Mouse (Mus musculus): ENCODE data around the gene Zfp385a.

Zfp385a gene

DNA sequence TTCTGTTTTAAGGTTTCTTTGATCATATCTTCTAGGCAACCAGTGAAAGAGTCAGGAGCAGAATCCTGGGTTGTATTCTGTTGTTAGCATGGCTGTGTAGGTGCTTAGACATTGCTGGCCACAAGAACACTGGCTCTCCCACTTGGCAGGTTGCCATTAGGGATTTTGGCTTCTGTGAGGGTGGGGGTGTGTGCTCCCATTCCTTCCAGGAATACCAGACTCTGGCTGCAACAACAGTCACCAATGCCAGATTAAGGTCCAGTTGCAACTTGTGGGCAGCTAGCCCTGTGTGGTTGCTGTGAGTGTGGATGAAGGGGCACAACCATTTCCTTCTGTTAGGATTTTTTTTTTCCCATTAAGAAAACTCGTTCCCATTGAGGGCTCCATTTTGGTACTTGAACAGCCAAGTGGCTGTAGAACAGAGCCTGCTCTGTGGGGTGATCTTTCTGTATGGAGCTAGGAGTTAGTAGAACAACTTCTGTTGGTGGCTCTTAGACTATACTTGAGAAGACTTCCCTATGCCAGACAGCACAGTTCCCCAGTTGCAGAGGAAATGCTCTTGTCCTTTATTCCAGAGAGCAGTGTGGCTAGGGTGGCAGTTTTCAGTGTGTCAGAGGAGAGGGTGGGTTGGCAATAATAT lies 54.0 kb downstream of the Zfp385a start:
- 6% methylated on average over 1 of the region's 1 CpGs for WGBS

DNA sequence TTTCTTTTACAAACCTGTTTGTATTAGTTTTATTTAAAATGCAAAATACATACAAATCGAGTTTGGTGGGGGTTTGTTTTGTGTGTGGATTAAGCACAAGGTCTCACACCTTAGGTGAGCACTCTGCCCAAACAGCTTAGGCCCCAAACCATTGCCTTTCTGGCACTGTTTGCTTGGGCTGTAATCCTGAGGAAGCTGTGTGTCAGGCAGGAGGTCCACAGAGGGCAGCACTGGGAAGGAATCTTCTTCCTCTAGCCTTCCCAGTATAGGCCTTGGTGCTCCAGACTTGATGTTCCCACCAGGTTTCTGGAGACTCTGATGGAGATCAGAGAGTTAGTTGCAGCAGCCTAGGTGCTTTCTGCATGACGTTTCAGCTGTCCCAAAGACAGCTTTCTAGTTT lies 55.2 kb downstream of the Zfp385a start:
- 44% methylated on average over 2 of the region's 2 CpGs for WGBS

DNA sequence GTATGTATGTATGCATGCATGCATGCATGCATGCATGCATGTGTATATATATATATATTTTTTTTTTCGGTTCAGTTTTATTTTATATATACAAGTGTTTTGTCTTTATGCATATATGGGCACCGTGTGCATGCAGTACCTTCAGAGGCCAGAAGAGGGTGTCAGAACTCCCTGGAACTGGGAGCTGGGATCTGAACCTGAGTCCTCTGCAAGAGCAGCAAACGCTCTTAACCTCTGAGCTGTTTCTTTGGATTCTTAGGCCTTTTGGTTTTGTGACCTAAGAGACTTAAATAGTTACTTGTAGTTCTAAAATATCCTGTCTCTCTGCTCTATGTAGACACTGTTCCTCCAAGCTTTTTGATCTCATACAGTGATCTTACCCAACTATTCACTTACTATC lies 55.8 kb downstream of the Zfp385a start:
- WGBS: 59% methylated on average over 3 of the region's 3 CpGs

DNA sequence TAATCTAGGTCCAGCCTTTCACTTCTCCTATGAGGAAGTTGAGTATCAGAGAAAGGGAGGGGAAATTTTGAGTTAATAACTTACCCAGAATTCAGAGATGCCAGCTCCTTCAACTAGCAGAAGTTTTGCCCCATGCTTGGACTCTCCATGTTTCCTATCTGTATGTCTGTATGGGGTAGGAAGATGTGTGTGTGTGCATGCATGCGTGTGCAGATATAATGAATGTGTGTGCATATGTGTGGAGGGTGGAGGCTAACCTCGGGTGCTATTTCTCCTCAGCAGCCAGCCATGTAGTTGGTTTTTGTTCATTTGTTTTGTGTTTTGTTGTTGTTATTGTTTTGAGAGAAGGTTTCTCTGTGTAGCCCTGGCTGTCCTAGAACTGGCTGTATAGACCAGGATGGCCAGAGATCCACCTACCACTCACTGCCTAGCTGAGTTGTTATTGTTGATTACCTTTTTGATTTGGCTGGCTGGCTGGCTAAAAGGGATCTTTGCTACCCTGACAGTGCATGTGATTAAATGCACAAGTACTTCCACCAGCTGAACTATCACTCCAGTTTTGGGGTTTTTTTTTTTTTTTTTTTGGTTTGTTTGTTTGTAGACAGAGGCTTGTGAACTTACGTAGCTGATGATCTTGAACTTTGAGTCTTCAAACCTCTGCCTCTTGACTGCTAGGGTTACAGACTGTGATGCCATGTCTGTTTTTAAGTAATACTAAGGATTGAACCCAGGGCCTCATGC lies 58.3 kb downstream of the Zfp385a start:
- WGBS: 90% methylated on average over 3 of the region's 3 CpGs

DNA sequence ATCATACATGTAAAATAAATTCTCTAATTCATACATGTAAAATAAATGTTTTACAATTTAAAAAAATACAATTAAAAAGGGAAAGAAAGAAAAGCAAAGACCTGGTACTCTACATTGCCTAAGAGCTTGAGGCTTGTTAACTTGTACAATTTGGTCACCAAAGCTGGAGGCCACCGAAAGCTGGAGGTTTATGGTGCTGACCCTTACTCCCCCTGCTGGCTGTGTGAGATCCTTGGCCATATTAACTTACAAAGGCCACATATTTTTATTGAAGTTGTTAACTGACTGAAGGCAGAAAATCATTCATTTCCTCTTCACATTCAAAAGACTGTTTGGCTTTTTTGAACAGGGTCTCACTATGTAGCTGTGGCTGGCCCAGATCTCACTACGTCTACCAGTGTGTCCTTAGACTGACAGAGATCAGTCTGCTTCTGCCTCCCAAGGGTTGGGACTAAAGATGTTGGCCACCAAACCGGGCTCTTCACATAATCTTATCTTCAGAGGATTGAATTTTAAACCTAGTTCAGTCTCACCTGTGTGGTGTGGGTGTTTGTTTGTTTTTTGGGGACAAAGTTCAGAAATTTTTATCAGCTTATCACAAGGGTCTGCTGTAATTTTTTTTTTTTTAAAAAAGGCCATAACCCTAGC lies 59.0 kb downstream of the Zfp385a start:
- 75% methylated on average over 3 of the region's 3 CpGs for WGBS

DNA sequence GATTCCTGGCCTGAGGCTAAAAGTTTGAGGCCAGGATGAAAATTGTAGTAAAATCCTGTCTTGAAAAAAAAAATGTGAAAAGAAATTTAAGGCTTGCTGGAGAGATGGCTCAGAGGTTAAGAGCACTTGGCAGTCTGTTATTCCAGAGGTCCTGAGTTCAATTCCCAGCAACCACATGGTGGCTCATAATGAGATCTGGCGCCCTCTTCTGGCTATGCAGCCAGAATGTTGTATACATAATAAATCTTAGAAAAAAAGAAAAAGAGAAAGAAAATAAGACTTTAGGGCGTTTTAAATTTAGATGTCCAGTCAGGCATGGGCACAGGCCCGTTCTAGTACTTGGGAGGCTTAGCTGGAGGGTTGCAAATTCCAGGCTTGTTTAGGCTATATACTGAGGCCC lies 60.1 kb downstream of the Zfp385a start:
- WGBS: 49% methylated on average over 3 of the region's 3 CpGs

DNA sequence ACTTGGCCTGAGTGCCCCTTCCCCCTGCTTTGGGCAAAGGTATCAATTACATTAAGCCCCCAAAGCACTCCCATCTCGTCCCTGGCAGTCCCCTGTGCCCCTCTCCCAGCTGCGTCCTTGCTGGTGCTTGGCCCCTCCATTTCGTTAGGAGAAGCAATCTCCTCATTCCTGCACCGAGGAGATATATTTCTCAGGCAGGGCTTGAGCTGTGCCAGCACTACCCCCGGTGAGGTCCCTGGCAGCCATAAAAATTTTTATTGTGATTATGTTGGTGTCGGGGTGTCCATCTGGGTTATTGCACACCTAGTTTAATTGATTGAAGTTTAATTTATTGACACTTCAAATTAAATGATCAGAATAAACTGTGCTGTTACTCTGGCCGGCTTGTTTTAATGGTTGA lies 61.9 kb downstream of the Zfp385a start:
- WGBS: 68% methylated on average over 7 of the region's 7 CpGs

DNA sequence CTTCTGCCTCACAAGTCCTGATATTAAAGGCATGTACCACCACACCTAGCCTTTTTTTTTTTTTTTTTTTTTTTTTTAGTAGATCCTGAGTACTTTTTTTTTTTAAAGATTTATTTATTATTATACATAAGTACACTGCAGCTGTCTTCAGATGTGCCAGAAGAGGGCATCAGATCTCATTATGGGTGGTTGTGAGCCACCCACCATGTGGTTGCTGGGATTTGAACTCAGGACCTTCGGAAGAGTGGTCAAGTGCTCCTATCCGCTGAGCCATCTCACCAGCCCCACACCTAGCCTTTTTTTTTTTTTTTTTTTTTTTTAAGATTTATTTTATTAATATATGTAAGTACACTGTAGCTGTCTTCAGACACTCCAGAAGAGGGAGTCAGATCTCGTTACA lies 64.0 kb downstream of the Zfp385a start:
- 93% methylated on average over 3 of the region's 3 CpGs for WGBS

DNA sequence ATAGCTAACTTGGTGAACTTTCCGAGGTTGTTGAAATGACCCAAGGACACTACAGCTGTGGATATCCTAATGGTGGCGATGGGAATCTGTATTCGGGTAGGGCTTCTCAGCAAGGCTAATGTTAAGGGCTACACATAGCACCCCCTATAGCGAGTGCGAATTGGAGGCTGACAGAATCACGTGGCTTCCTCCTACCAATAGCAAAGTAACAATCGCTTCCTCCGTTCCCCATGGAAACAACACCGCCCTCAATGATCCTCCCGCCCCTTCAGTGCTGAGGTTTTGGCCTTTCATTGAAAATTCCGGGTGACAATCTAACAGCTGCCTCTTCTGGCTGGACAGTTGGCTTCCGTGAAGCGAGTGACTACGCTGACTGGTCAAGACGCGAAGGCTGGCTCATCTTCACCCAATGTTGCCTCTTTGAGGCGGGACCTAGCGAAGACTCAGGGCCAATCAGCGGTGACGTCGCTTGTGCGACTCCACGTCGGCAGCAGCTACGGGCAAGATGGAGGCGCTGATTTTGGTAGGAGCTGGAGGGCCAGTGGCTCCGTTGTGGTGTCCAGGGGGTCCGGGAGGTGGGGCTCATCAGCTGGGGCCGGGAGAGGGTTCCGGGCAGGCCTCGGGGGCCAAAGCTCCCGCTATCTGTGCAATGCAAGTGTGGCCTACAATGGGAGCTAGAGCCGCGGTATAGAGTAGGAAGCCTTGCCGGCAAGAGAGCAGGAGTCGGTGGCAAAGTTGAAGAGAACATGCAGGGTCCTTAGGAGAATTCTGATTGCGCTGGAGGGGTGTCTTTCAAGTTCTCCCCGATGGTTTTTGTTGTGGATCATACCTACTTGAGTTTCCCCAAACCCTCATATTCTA lies 67.2 kb downstream of the Zfp385a start, which contains the start of gene Copz1:
Copz1 (plus strand) TSS at position 296 of the 861 bp plus-strand sequence.
- WGBS: under 1% methylated on average over 38 of the region's 38 CpGs

DNA sequence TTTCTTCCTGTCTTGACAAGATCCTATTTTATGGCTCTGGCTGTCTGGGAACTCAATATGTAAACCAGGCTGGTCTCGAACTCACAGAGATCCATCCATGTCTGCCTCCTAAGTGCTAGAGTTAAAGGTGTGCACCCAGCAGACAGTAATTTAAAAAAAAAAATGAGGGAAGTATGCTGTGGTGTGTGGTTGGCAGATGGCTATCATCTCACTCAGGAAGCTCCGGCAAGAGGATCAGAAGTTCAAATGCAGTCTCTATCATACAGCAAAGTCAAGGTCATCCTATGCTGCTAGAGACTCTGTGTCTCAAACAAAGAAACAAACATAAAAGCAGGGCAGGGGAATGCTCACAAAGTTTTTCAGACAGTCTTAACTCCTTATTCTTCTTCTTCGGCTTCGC lies 71.0 kb downstream of the Zfp385a start:
- 86% methylated on average over 4 of the region's 4 CpGs for WGBS

DNA sequence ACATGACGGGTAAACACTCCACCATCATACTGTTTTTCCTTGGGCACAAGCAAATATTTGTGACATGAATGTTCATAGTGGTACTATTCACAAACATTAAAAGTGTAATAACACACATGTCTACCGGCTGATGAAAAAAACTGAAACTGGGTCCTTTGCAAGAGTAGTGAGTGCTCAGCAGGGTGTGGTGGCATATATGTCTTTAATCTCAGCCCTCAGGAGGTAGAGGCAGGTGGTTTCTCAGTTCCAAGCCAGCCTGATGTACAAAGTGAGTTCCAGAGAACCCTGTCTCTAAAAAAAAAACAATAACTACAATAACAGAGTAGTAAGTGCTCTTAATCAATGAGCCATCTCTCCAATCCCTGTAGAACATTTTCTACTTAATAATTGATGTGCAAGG lies 75.1 kb downstream of the Zfp385a start:
- WGBS: 92% methylated on average over 2 of the region's 2 CpGs
